Mouse (Mus musculus): ENCODE data around the gene Cmss1. TPM values are rescaled to one million over a fixed set of nuclear protein-coding genes. Genes with fewer than 3 reads are reported as not detected.
A peak's percentile ranks its signal among the peaks of the same experiment; 100 is the strongest.

Gene Cmss1
- polyA plus RNA-seq (2014; fragmentation: Nextera tagmentation; extraction: Ambion mirVana): 35.7 and 38.3 TPM in 2 replicates

GRCm38 (mm10) chr16:57606444-57607227 lies at the start of gene Cmss1:
TSS of gene Cmss1 (minus strand) at chr16:57606864.
- peak within 1 kb of the TSS; percentile 79 for H3K4me2 ChIP-seq (ENCODE audit: low read depth, low read length)
- under 1% methylated on average over 64 of the region's 64 CpGs for WGBS
- peak; percentile 96 for ATAC-seq (ENCODE audit: low read depth)
- H3K36me3 ChIP-seq (ENCODE audit: control insufficient read depth, insufficient read depth, low read length): no peaks in the 10 kb centered on the region
- peak within 1 kb of the TSS; percentile 81 for H3K4me3 ChIP-seq (ENCODE audit: low read depth, low read length)
- no peaks in the 10 kb centered on the region; the same call in 1 of the 2 replicates for H3K4me1 ChIP-seq (ENCODE audit: control insufficient read depth, insufficient read depth, low read length)
- H3K9ac ChIP-seq (replicated peaks; ENCODE audit: low read depth, low read length): peak within 1 kb of the TSS; percentile 61
- no peaks in the 10 kb centered on the region for H3K9me3 ChIP-seq (ENCODE audit: control insufficient read depth, low read length)
- no peaks in the 10 kb centered on the region for H3K27me3 ChIP-seq (ENCODE audit: control insufficient read depth, insufficient read depth, low read length)
- H3K27ac ChIP-seq (ENCODE audit: low read depth, low read length): peak within 1 kb of the TSS; percentile 12; the same call in 1 of the 2 replicates

GRCm38 (mm10) chr16:57649888-57650287 lies 43.2 kb upstream of the Cmss1 start:
- Histone ChIP-seq H3K4me2 (ENCODE audit: low read depth, low read length) (no peak overlapping the region), H3K27ac (ENCODE audit: low read depth, low read length) (no peak overlapping the region), H3K4me3 (ENCODE audit: low read depth, low read length) (no peak overlapping the region), H3K4me1 (ENCODE audit: control insufficient read depth, insufficient read depth, low read length) (no peaks in the 10 kb centered on the region), H3K36me3 (ENCODE audit: control insufficient read depth, insufficient read depth, low read length) (no peaks in the 10 kb centered on the region), H3K27me3 (ENCODE audit: control insufficient read depth, insufficient read depth, low read length) (no peaks in the 10 kb centered on the region), H3K9ac (replicated peaks; ENCODE audit: low read depth, low read length) (no peak overlapping the region), H3K9me3 (ENCODE audit: control insufficient read depth, low read length) (no peaks in the 10 kb centered on the region)
- no peak for ATAC-seq (ENCODE audit: low read depth)
- WGBS: 80% methylated on average over 2 of the region's 2 CpGs

- no peaks in the 10 kb centered on the region for H3K27me3 ChIP-seq (ENCODE audit: control insufficient read depth, insufficient read depth, low read length)
- no peak overlapping the region for H3K9ac ChIP-seq (replicated peaks; ENCODE audit: low read depth, low read length)
- no peak overlapping the region for H3K4me3 ChIP-seq (ENCODE audit: low read depth, low read length)
- no peaks in the 10 kb centered on the region for H3K9me3 ChIP-seq (ENCODE audit: control insufficient read depth, low read length)
- H3K4me2 ChIP-seq (ENCODE audit: low read depth, low read length): no peak overlapping the region
- H3K4me1 ChIP-seq (ENCODE audit: control insufficient read depth, insufficient read depth, low read length): no peaks in the 10 kb centered on the region
- WGBS: 75% methylated on average over 10 of the region's 10 CpGs
- ATAC-seq (ENCODE audit: low read depth): no peak
- no peak overlapping the region for H3K27ac ChIP-seq (ENCODE audit: low read depth, low read length)
- no peaks in the 10 kb centered on the region for H3K36me3 ChIP-seq (ENCODE audit: control insufficient read depth, insufficient read depth, low read length)
These were observed 34.8 kb upstream of the Cmss1 start for GRCm38 (mm10) chr16:57641346-57641885.

- WGBS: 69% methylated on average over 5 of the region's 5 CpGs
- Histone ChIP-seq H3K36me3 (ENCODE audit: control insufficient read depth, insufficient read depth, low read length) (no peaks in the 10 kb centered on the region), H3K9me3 (ENCODE audit: control insufficient read depth, low read length) (no peaks in the 10 kb centered on the region), H3K4me2 (ENCODE audit: low read depth, low read length) (no peak overlapping the region), H3K4me3 (ENCODE audit: low read depth, low read length) (no peak overlapping the region), H3K27ac (ENCODE audit: low read depth, low read length) (no peak overlapping the region), H3K9ac (replicated peaks; ENCODE audit: low read depth, low read length) (no peak overlapping the region), H3K4me1 (ENCODE audit: control insufficient read depth, insufficient read depth, low read length) (no peaks in the 10 kb centered on the region), H3K27me3 (ENCODE audit: control insufficient read depth, insufficient read depth, low read length) (no peaks in the 10 kb centered on the region)
- no peak for ATAC-seq (ENCODE audit: low read depth)
These were observed 28.1 kb upstream of the Cmss1 start for GRCm38 (mm10) chr16:57634766-57635165.

- Histone ChIP-seq H3K27me3 (ENCODE audit: control insufficient read depth, insufficient read depth, low read length) (no peaks in the 10 kb centered on the region), H3K4me2 (ENCODE audit: low read depth, low read length) (no peak overlapping the region), H3K4me3 (ENCODE audit: low read depth, low read length) (no peak overlapping the region), H3K4me1 (ENCODE audit: control insufficient read depth, insufficient read depth, low read length) (no peaks in the 10 kb centered on the region), H3K9ac (replicated peaks; ENCODE audit: low read depth, low read length) (no peak overlapping the region), H3K9me3 (ENCODE audit: control insufficient read depth, low read length) (no peaks in the 10 kb centered on the region), H3K27ac (ENCODE audit: low read depth, low read length) (no peak overlapping the region), H3K36me3 (ENCODE audit: control insufficient read depth, insufficient read depth, low read length) (no peaks in the 10 kb centered on the region)
- 12% methylated on average over 6 of the region's 6 CpGs for WGBS
- peak; percentile 91 for ATAC-seq (ENCODE audit: low read depth)
These were observed 27.5 kb upstream of the Cmss1 start for GRCm38 (mm10) chr16:57634191-57634590.

GRCm38 (mm10) chr16:57611768-57612167 lies 5.1 kb upstream of the Cmss1 start:
- WGBS: 0% methylated on average over 1 of the region's 1 CpGs

GRCm38 (mm10) chr16:57601031-57601430 lies 5.6 kb downstream of the Cmss1 start:
- no peak for ATAC-seq (ENCODE audit: low read depth)
- H3K27me3 ChIP-seq (ENCODE audit: control insufficient read depth, insufficient read depth, low read length): no peaks in the 10 kb centered on the region
- H3K9ac ChIP-seq (replicated peaks; ENCODE audit: low read depth, low read length): no peak overlapping the region
- no peak overlapping the region for H3K4me2 ChIP-seq (ENCODE audit: low read depth, low read length)
- H3K27ac ChIP-seq (ENCODE audit: low read depth, low read length): no peak overlapping the region
- H3K4me1 ChIP-seq (ENCODE audit: control insufficient read depth, insufficient read depth, low read length): no peaks in the 10 kb centered on the region
- no peaks in the 10 kb centered on the region for H3K9me3 ChIP-seq (ENCODE audit: control insufficient read depth, low read length)
- no peaks in the 10 kb centered on the region for H3K36me3 ChIP-seq (ENCODE audit: control insufficient read depth, insufficient read depth, low read length)
- H3K4me3 ChIP-seq (ENCODE audit: low read depth, low read length): no peak overlapping the region

More at GRCm38 (mm10) chr16:57611768-57612167, 5.1 kb upstream of the Cmss1 start:
- no peaks in the 10 kb centered on the region for H3K27me3 ChIP-seq (ENCODE audit: control insufficient read depth, insufficient read depth, low read length)
- no peak overlapping the region for H3K27ac ChIP-seq (ENCODE audit: low read depth, low read length)
- no peak overlapping the region for H3K4me2 ChIP-seq (ENCODE audit: low read depth, low read length)
- no peaks in the 10 kb centered on the region for H3K36me3 ChIP-seq (ENCODE audit: control insufficient read depth, insufficient read depth, low read length)
- no peak overlapping the region for H3K9ac ChIP-seq (replicated peaks; ENCODE audit: low read depth, low read length)
- no peak overlapping the region for H3K4me3 ChIP-seq (ENCODE audit: low read depth, low read length)
- no peak for ATAC-seq (ENCODE audit: low read depth)
- H3K4me1 ChIP-seq (ENCODE audit: control insufficient read depth, insufficient read depth, low read length): no peaks in the 10 kb centered on the region; the same call in 1 of the 2 replicates
- no peaks in the 10 kb centered on the region for H3K9me3 ChIP-seq (ENCODE audit: control insufficient read depth, low read length)

GRCm38 (mm10) chr16:57597295-57597957 lies 9.2 kb downstream of the Cmss1 start:
- 91% methylated on average over 4 of the region's 4 CpGs for WGBS
- no peak overlapping the region for H3K4me2 ChIP-seq (ENCODE audit: low read depth, low read length)
- H3K36me3 ChIP-seq (ENCODE audit: control insufficient read depth, insufficient read depth, low read length): no peaks in the 10 kb centered on the region
- H3K27me3 ChIP-seq (ENCODE audit: control insufficient read depth, insufficient read depth, low read length): no peaks in the 10 kb centered on the region
- no peaks in the 10 kb centered on the region for H3K9me3 ChIP-seq (ENCODE audit: control insufficient read depth, low read length)
- H3K9ac ChIP-seq (replicated peaks; ENCODE audit: low read depth, low read length): no peak overlapping the region
- H3K4me3 ChIP-seq (ENCODE audit: low read depth, low read length): no peak overlapping the region
- no peak overlapping the region for H3K27ac ChIP-seq (ENCODE audit: low read depth, low read length)
- no peak for ATAC-seq (ENCODE audit: low read depth)
- no peaks in the 10 kb centered on the region for H3K4me1 ChIP-seq (ENCODE audit: control insufficient read depth, insufficient read depth, low read length)
